In genomic region chr17:28882316-28882715, GRCm38 (mm10) we compare ENCODE assay signal across 8 mouse cellular contexts. TPM values are rescaled to one million over a fixed set of nuclear protein-coding genes. Genes with fewer than 3 reads are reported as not detected.
DNase-seq lines count a peak whose midpoint lies in the region; ATAC-seq and TF ChIP-seq lines count a peak whose summit lies in the region.

No protein-coding gene starts in this region.

- intact Hi-C loops in heart, adult 2 months (cut with DNase I) = loop anchor here (2.0 kb wide), 1 partner anchor 44 kb away; no protein-coding TSS in a partner anchor

- no peak for TF ChIP-seq EP300 in heart, adult 2 months (IDR thresholded peaks at IDR 0.05; ENCODE audit: insufficient read depth, low read depth, low read length)
- TF ChIP-seq EP300 in lung, postnatal 0 days (IDR thresholded peaks at IDR 0.05) = no peak

- H3K36me3 ChIP-seq in heart, adult 2 months (ENCODE audit: control insufficient read depth, insufficient read depth, low read length) = no peaks in the 10 kb centered on the region
- H3K36me3 ChIP-seq in lung, postnatal 0 days (ENCODE audit: insufficient read depth, low read length) = no peaks in the 10 kb centered on the region

- H3K9me3 ChIP-seq in lung, postnatal 0 days (ENCODE audit: low read length) = no peaks in the 10 kb centered on the region

- H3K4me2 ChIP-seq in lung, postnatal 0 days (replicated peaks; ENCODE audit: low read depth, low read length) = no peak overlapping the region

- DNase-seq in ovary, adult 18-20 months (ENCODE audit: low spot score) = peak; percentile 30
- DNase-seq in ovary, postnatal 10 days (ENCODE audit: low spot score) = no peak
- DNase-seq in embryo, embryonic 11.5 days (ENCODE audit: low read depth, low spot score) = peak; percentile 54
- DNase-seq in heart, adult 2 months = peak; percentile 73 to 74
- DNase-seq in kidney, adult 9 months = peak; percentile 53
- DNase-seq in lung, postnatal 0 days (ENCODE audit: low spot score) = peak; percentile 55
- DNase-seq in ovary, postnatal 14 days (ENCODE audit: low spot score) = peak; percentile 54
- peak; percentile 73 to 78 for DNase-seq in thymus, postnatal 36 days

- peak; percentile 61 for ATAC-seq in lung, postnatal 0 days

- H3K27ac ChIP-seq in heart, adult 2 months = no peak overlapping the region
- no peak overlapping the region for H3K27ac ChIP-seq in lung, postnatal 0 days (ENCODE audit: low read length)

- 3% methylated on average over 12 of the region's 12 CpGs for WGBS in heart, adult 2 months
- 4% methylated on average over 12 of the region's 12 CpGs for WGBS in lung, postnatal 0 days

- H3K79me2 ChIP-seq in heart, adult 2 months (replicated peaks; ENCODE audit: control insufficient read depth, insufficient read depth, low read length) = no peaks in the 10 kb centered on the region

- H3K9ac ChIP-seq in heart, adult 2 months (ENCODE audit: low read depth, low read length) = no peak overlapping the region
- no peak overlapping the region for H3K9ac ChIP-seq in lung, postnatal 0 days (replicated peaks; ENCODE audit: low read depth)

- no peak for TF ChIP-seq POLR2A in heart, adult 2 months (IDR thresholded peaks at IDR 0.05; ENCODE audit: insufficient read depth, low read depth, low read length)

- no peaks in the 10 kb centered on the region; the same call in 1 of the 2 replicates for H3K4me1 ChIP-seq in heart, adult 2 months (ENCODE audit: control insufficient read depth, insufficient read depth, low read length)
- no peaks in the 10 kb centered on the region for H3K4me1 ChIP-seq in lung, postnatal 0 days (ENCODE audit: insufficient read depth, low read depth, low read length)

- no peak for TF ChIP-seq CTCF in heart, adult 2 months (IDR thresholded peaks at IDR 0.05)
- no peak for TF ChIP-seq CTCF in lung, postnatal 0 days (IDR thresholded peaks at IDR 0.05)

- no peak overlapping the region for H3K4me3 ChIP-seq in heart, adult 2 months
- no peak overlapping the region for H3K4me3 ChIP-seq in lung, postnatal 0 days (ENCODE audit: low read depth, low read length)

- no peaks in the 10 kb centered on the region for H3K27me3 ChIP-seq in heart, adult 2 months (ENCODE audit: control insufficient read depth, insufficient read depth, low read length)
- H3K27me3 ChIP-seq in lung, postnatal 0 days (replicated peaks; ENCODE audit: insufficient read depth, low read length) = no peaks in the 10 kb centered on the region

RNA-seq across cellular contexts. Expression of gene Pnpla1, which starts 24.1 kb away (rescaled TPM):
- total RNA-seq in heart, adult 2 months (2021) = not detected
- polyA plus RNA-seq in heart, adult 2 months (2012; rRNA removed) = 0.02 TPM in 1 of 2 replicates, not detected in the other
- 0.04 TPM in 1 of 2 replicates, not detected in the other for polyA plus RNA-seq in lung, postnatal 0 days (2015; fragmentation: Nextera tagmentation; extraction: Ambion mirVana)

RNA-seq across cellular contexts. Expression of gene 4930539E08Rik, which starts 32.8 kb away (rescaled TPM):
- total RNA-seq in heart, adult 2 months (2021) = not detected
- 0.08 and 0.23 TPM in 2 replicates for polyA plus RNA-seq in heart, adult 2 months (2012; rRNA removed)
- polyA plus RNA-seq in lung, postnatal 0 days (2015; fragmentation: Nextera tagmentation; extraction: Ambion mirVana) = 0.02 TPM in 1 of 2 replicates, not detected in the other
